Mouse (Mus musculus) retina, postnatal 1 day (tissue): ENCODE measurements around the gene Caly.

Experiments used
- DNase-seq: peaks from one replicate; pipeline ENCODE4 v3.0.0-alpha.2; 2012

Gene Caly

GRCm38 (mm10) chr7:140036281-140037170, 45.8 kb downstream of the Caly start, which contains the start of the genes Zfp511 and Tubgcp2:
Gene Zfp511 (plus strand): TSS chr7:140036391.
Gene Tubgcp2 (minus strand): TSS chr7:140036669.
- peak; percentile 96 for DNase-seq

- no peak for DNase-seq
Observed at GRCm38 (mm10) chr7:140035456-140035855, 46.9 kb downstream of the Caly start.

- no peak for DNase-seq
Observed at GRCm38 (mm10) chr7:140033386-140033785, 49.0 kb downstream of the Caly start.

GRCm38 (mm10) chr7:140032366-140032765, 50.0 kb downstream of the Caly start:
- no peak for DNase-seq

- DNase-seq = no peak
Observed at GRCm38 (mm10) chr7:140031771-140032170, 50.6 kb downstream of the Caly start.
